Mouse (Mus musculus) layer of hippocampus, adult 9-10 months (tissue): Measurements from ENCODE around the gene Zfand4.

Experiments
- DNase-seq: peaks from one replicate; pipeline ENCODE4 v3.0.0; 2022; ENCODE audit warnings: low spot score

Zfand4 gene

DNA sequence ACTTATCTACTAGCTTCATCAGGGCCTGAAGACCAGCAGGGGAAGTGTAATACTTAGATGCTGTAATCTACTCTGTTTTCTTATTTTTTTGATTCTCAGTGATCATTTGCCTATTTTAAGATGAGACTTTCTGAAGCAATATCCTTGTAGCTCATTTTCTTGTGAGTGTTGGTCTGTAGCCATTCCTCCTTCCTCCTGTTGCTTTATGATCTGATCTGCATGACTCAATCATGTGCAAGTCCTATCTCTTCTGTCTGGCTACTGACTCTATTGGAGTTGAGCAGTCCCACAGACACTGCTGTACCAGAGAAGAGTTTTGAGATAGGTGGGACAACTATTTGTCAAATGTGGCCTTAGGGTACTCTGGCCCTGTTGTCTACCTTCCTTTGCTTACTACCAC, 110.6 kb downstream of the Zfand4 start:
- DNase-seq: no peak

DNA sequence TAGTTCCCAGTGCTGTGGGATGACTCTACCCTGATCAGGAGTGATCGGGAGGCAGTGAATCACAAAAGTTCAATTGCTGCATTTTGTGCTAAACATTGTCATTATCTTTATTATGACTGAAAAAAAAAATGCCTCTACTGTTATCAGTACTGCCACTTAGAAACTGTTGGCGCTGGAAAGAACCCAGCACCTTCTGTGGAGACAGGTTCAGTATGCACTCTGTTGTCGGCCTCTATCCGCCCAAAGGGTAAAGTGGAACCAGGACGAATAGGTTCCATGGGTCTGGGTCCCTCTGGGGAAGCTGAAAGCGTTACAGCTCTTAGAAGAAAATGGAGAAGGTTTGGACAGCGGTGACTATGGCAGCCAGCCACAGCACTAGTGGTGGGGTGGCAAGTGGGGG, 114.9 kb downstream of the Zfand4 start:
- no peak for DNase-seq
